Mouse (Mus musculus) CH12.LX (cell line): ENCODE measurements around the gene Uspl1. TPM values are rescaled to one million over a fixed set of nuclear protein-coding genes. Genes with fewer than 3 reads are reported as not detected.

Source experiments
- DNase-seq: peaks from one replicate; pipeline ENCODE4 v3.0.0-alpha.2; 2013; ENCODE audit errors: extremely low read depth
- H3K27ac ChIP-seq: 2 replicates; pipeline ENCODE4 v1.5.1; 2012; ENCODE audit warnings: low read depth, mild to moderate bottlenecking, control low read depth, moderate library complexity; ENCODE audit not compliant: insufficient read depth
- H3K27me3 ChIP-seq: replicated peaks from 2 replicates; pipeline ENCODE3; 2012; ENCODE audit warnings: inconsistent platforms
- H3K36me3 ChIP-seq, 2 experiments: replicated peaks in 1 of 2; 2 replicates each; pipeline versions ENCODE3 to v1.6.1; 2012; ENCODE audit warnings: inconsistent platforms in 1 of 2, low read length in 1 of 2, mild to moderate bottlenecking in 1 of 2, mixed read lengths in 1 of 2, moderate library complexity in 1 of 2; ENCODE audit not compliant: control insufficient read depth in 1 of 2, insufficient read depth in 1 of 2
- H3K4me1 ChIP-seq, 2 experiments: 2 replicates each; pipeline ENCODE4 v1.6.1; 2012; ENCODE audit warnings: inconsistent platforms in 1 of 2, moderate library complexity in 1 of 2; ENCODE audit not compliant: insufficient read depth in 2 of 2, control insufficient read depth in 1 of 2
- H3K4me2 ChIP-seq: 2 replicates; pipeline ENCODE4 v1.6.1; 2012; ENCODE audit warnings: low read depth, mild to moderate bottlenecking, control low read depth; ENCODE audit not compliant: poor library complexity, insufficient read depth, severe bottlenecking
- H3K4me3 ChIP-seq, 3 experiments: fragments of 150-350 bp in 1 of 3; sonication (generic) in 1 of 3; replicated peaks in 1 of 3; 2 replicates each; pipeline versions ENCODE3 to v1.5.1; 2011 to 2012; ENCODE audit warnings: low read depth in 2 of 3, low read length in 2 of 3, mild to moderate bottlenecking in 2 of 3, moderate library complexity in 2 of 3, control low read depth in 1 of 3, improper control_type of control experiment in 1 of 3, inconsistent platforms in 1 of 3, mixed read lengths in 1 of 3; ENCODE audit not compliant: poor library complexity in 1 of 3
- H3K79me2 ChIP-seq: replicated peaks from 2 replicates; pipeline ENCODE4 v1.6.1; 2012; ENCODE audit warnings: mild to moderate bottlenecking, moderate library complexity; ENCODE audit not compliant: control insufficient read depth, poor library complexity, insufficient read depth, severe bottlenecking; ENCODE audit errors: extremely low read depth
- H3K9ac ChIP-seq: 2 replicates; pipeline ENCODE4 v1.6.1; 2012; ENCODE audit warnings: low read depth, mild to moderate bottlenecking, control low read depth, moderate library complexity; ENCODE audit not compliant: insufficient read depth
- H3K9me3 ChIP-seq: replicated peaks from 2 replicates; pipeline ENCODE3; 2012; ENCODE audit warnings: low read length, inconsistent platforms, mixed read lengths
- CHD1 ChIP-seq: IDR thresholded peaks from 2 replicates; pipeline ENCODE4 v1.6.1; 2012; ENCODE audit warnings: low read depth, low read length, improper control_type of control experiment, inconsistent platforms
- CHD2 ChIP-seq: IDR thresholded peaks from 2 replicates; pipeline ENCODE4 v1.6.1; 2011; ENCODE audit warnings: low read length, improper control_type of control experiment
- CTCF ChIP-seq, 2 experiments: IDR thresholded peaks in 1 of 2; conservative IDR thresholded peaks in 1 of 2; 2 replicates each; pipeline ENCODE4 v1.5.1; 2011 to 2012; ENCODE audit warnings: low read depth in 2 of 2, low read length in 2 of 2, improper control_type of control experiment in 1 of 2, inconsistent platforms in 1 of 2, mild to moderate bottlenecking in 1 of 2, moderate library complexity in 1 of 2
- ELF1 ChIP-seq: IDR thresholded peaks from 2 replicates; pipeline ENCODE4 v1.6.1; 2014; ENCODE audit warnings: low read depth, mild to moderate bottlenecking, inconsistent platforms, low read length, improper control_type of control experiment
- EP300 ChIP-seq: IDR thresholded peaks from 2 replicates; pipeline ENCODE4 v1.6.1; 2011; ENCODE audit warnings: low read length, improper control_type of control experiment
- IRF4 ChIP-seq: IDR thresholded peaks from 2 replicates; pipeline ENCODE4 v1.6.1; 2014; ENCODE audit warnings: low read depth, mild to moderate bottlenecking, inconsistent platforms, low read length, improper control_type of control experiment
- KAT2A ChIP-seq: IDR thresholded peaks from 2 replicates; pipeline ENCODE4 v1.6.1; 2012; ENCODE audit warnings: low read length, improper control_type of control experiment, inconsistent platforms; ENCODE audit not compliant: insufficient replicate concordance
- MAX ChIP-seq: IDR thresholded peaks from 2 replicates; pipeline ENCODE4 v1.6.1; 2011; ENCODE audit warnings: low read length, improper control_type of control experiment
- MAZ ChIP-seq: IDR thresholded peaks from 2 replicates; pipeline ENCODE4 v1.6.1; 2012; ENCODE audit warnings: low read depth, mild to moderate bottlenecking, inconsistent platforms, low read length, improper control_type of control experiment, moderate library complexity
- MEF2A ChIP-seq: IDR thresholded peaks from 2 replicates; pipeline ENCODE4 v1.6.1; 2014; ENCODE audit warnings: low read depth, mild to moderate bottlenecking, inconsistent platforms, low read length, improper control_type of control experiment, borderline replicate concordance
- MYC ChIP-seq: IDR thresholded peaks from 2 replicates; pipeline ENCODE4 v1.6.1; 2011; ENCODE audit warnings: low read depth, mild to moderate bottlenecking, improper control_type of control experiment, low read length
- NELFE ChIP-seq: IDR thresholded peaks from 2 replicates; pipeline ENCODE4 v1.6.1; 2011; ENCODE audit warnings: low read depth, low read length, improper control_type of control experiment
- NRF1 ChIP-seq: IDR thresholded peaks from 2 replicates; pipeline ENCODE4 v1.6.1; 2014; ENCODE audit warnings: low read depth, mild to moderate bottlenecking, inconsistent platforms, low read length, improper control_type of control experiment, moderate library complexity
- PAX5 ChIP-seq: IDR thresholded peaks from 2 replicates; pipeline ENCODE4 v1.6.1; 2012; ENCODE audit warnings: low read length, inconsistent platforms, mixed read lengths
- RAD21 ChIP-seq: IDR thresholded peaks from 2 replicates; pipeline ENCODE4 v1.6.1; 2011; ENCODE audit warnings: low read depth, mild to moderate bottlenecking, low read length, improper control_type of control experiment, moderate library complexity
- SIN3A ChIP-seq: IDR thresholded peaks from 2 replicates; pipeline ENCODE4 v1.6.1; 2012; ENCODE audit warnings: low read length, improper control_type of control experiment, inconsistent platforms
- TBP ChIP-seq: conservative IDR thresholded peaks from 2 replicates; pipeline ENCODE4 v1.6.1; 2011; ENCODE audit warnings: low read depth, low read length, improper control_type of control experiment
- USF1 ChIP-seq: IDR thresholded peaks from 2 replicates; pipeline ENCODE4 v1.6.1; 2014; ENCODE audit warnings: low read depth, mild to moderate bottlenecking, inconsistent platforms, low read length, improper control_type of control experiment
- USF2 ChIP-seq: conservative IDR thresholded peaks from 2 replicates; pipeline ENCODE4 v1.6.1; 2011; ENCODE audit warnings: low read depth, low read length, improper control_type of control experiment
- ZC3H11A ChIP-seq: IDR thresholded peaks from 2 replicates; pipeline ENCODE4 v1.6.1; 2012; ENCODE audit warnings: low read depth, mild to moderate bottlenecking, inconsistent platforms, low read length, improper control_type of control experiment
- ZNF384 ChIP-seq: IDR thresholded peaks from 2 replicates; pipeline ENCODE4 v1.6.1; 2012; ENCODE audit warnings: low read depth, low read length, improper control_type of control experiment, inconsistent platforms
- dilution Hi-C: fragments of 300-500 bp; cut with MboI; formaldehyde crosslinking; loops from 2 replicates; pipeline ENCODE4 v1.14.3; 2020; ENCODE audit warnings: low sequenced_read_pairs; ENCODE audit not compliant: extremely low pct_unique_long_range_greater_than_20kb, extremely low pct_ligation_motif_present
- in situ Hi-C: fragments of 300-500 bp; cut with MboI; formaldehyde crosslinking; loops from 3 replicates; pipeline ENCODE4 v1.14.3; 2019; ENCODE audit warnings: low sequenced_read_pairs, low pct_ligation_motif_present, low pct_unique_long_range_greater_than_20kb, mixed read lengths
- polyA plus RNA-seq: library from polyadenylated mRNA; unstranded; fragments of >175 nt; gene quantifications from 2 replicates; pipeline ENCODE4 v1.2.1, GENCODE M21; 2012; ENCODE audit warnings: low read depth; ENCODE audit not compliant: insufficient read length
- total RNA-seq, 2 experiments: library from RNA; depleted of rRNA; stranded (reverse); fragments of 300-350 nt in 1 of 2; fragments of >200 nt in 1 of 2; gene quantifications; 2 replicates each; pipeline ENCODE4 v1.2.3; 2012 to 2014

Gene Uspl1
- total and polyA plus RNA-seq, 3 experiments = 37.9 to 41.6 (median 40.2) TPM

- in situ Hi-C loops = no loop called here
- Histone ChIP-seq H3K4me1 (no peaks in the 10 kb centered on the region), H3K36me3 (peaks cover 74 to 91% of the 10 kb centered on the region in 2 experiments), H3K9ac (no peak overlapping the region), H3K9me3 (no peaks in the 10 kb centered on the region), H3K4me2 (no peak overlapping the region), H3K4me3 (no peak overlapping the region), H3K27ac (no peak overlapping the region), H3K27me3 (no peaks in the 10 kb centered on the region), H3K79me2 (peaks cover 3% of the 10 kb centered on the region)
- DNase-seq = no peak
- TF ChIP-seq MYC (no peak), CHD2 (no peak), ZC3H11A (no peak), ZNF384 (no peak)
- dilution Hi-C loops = no loop called here
These were observed 24.6 kb downstream of the Uspl1 start for GRCm38 (mm10) chr5:149208776-149209175.

GRCm38 (mm10) chr5:149209328-149209727 lies 25.2 kb downstream of the Uspl1 start:
- Histone ChIP-seq H3K4me1 (no peaks in the 10 kb centered on the region), H3K9me3 (no peaks in the 10 kb centered on the region), H3K9ac (no peak overlapping the region), H3K4me2 (no peak overlapping the region), H3K79me2 (peaks cover 3% of the 10 kb centered on the region), H3K36me3 (peaks cover 74 to 91% of the 10 kb centered on the region in 2 experiments), H3K27me3 (no peaks in the 10 kb centered on the region), H3K4me3 (no peak overlapping the region), H3K27ac (no peak overlapping the region)
- TF ChIP-seq MYC (no peak), KAT2A (no peak), NELFE (no peak), CHD1 (no peak), EP300 (no peak), USF2 (no peak), NRF1 (no peak), PAX5 (no peak), MEF2A (no peak), MAX (no peak), IRF4 (no peak), SIN3A (no peak), CHD2 (no peak), CTCF (conservative IDR thresholded peaks at IDR 0.05 in 1 of 2, IDR thresholded peaks at IDR 0.05 in 1 of 2; ENCODE audit: low read depth in 2 of 2, low read length in 2 of 2) (no peak), MAZ (no peak), ZC3H11A (no peak), USF1 (no peak), RAD21 (no peak), TBP (no peak), ELF1 (no peak)
- dilution Hi-C loops (no loop called here), in situ Hi-C loops (no loop called here)
- no peak for DNase-seq
